Mouse (Mus musculus) layer of hippocampus, adult 9-11 months (tissue): ENCODE measurements around the gene Trim39.
A peak's percentile ranks its signal among the peaks of the same experiment; 100 is the strongest.

Source experiments
- DNase-seq: peaks from one replicate; pipeline ENCODE4 v3.0.0; 2022

Trim39 gene

GRCm38 (mm10) chr17:36271586-36272256 is at the start of gene Trim39:
TSS of gene Trim39 (minus strand) at chr17:36272247.
- peak; percentile 83 for DNase-seq

GRCm38 (mm10) chr17:36315689-36316253 is 43.7 kb upstream of the Trim39 start:
- DNase-seq, result peak; percentile 17

- peak; percentile 81 for DNase-seq
These were observed 43.1 kb upstream of the Trim39 start for GRCm38 (mm10) chr17:36315041-36315688.

GRCm38 (mm10) chr17:36314511-36314910 is 42.5 kb upstream of the Trim39 start:
- DNase-seq, result peak; percentile 6

- no peak for DNase-seq
These were observed 37.2 kb upstream of the Trim39 start for GRCm38 (mm10) chr17:36309293-36309692.

GRCm38 (mm10) chr17:36308855-36309254 is 36.8 kb upstream of the Trim39 start:
- DNase-seq, result peak; percentile 73

GRCm38 (mm10) chr17:36286390-36286789 is 14.3 kb upstream of the Trim39 start, which contains the start of gene H2-M10.2:
TSS of gene H2-M10.2 (minus strand) at chr17:36286490.
- no peak for DNase-seq

- no peak for DNase-seq
These were observed 9.6 kb upstream of the Trim39 start for GRCm38 (mm10) chr17:36281521-36282245.

GRCm38 (mm10) chr17:36274776-36275175 is 2.7 kb upstream of the Trim39 start:
- DNase-seq, result no peak

GRCm38 (mm10) chr17:36273796-36274195 is 1.7 kb upstream of the Trim39 start:
- DNase-seq, result no peak

GRCm38 (mm10) chr17:36272643-36273366 is 758 bp upstream of the Trim39 start:
- peak; percentile 12 for DNase-seq

- peak; percentile 89 for DNase-seq
These were observed 976 bp downstream of the Trim39 start for GRCm38 (mm10) chr17:36270956-36271585.

- DNase-seq, result no peak
These were observed 6.2 kb downstream of the Trim39 start for GRCm38 (mm10) chr17:36265834-36266233.

GRCm38 (mm10) chr17:36264273-36264925 is 7.6 kb downstream of the Trim39 start:
- DNase-seq, result no peak

GRCm38 (mm10) chr17:36261511-36262166 is 10.4 kb downstream of the Trim39 start:
- DNase-seq, result no peak

GRCm38 (mm10) chr17:36257969-36258368 is 14.1 kb downstream of the Trim39 start, which contains the start of gene Rpp21:
TSS of gene Rpp21 (minus strand) at chr17:36258069.
- DNase-seq, result no peak

GRCm38 (mm10) chr17:36257241-36257947 is 14.7 kb downstream of the Trim39 start:
- peak; percentile 82 for DNase-seq

- no peak for DNase-seq
These were observed 18.9 kb downstream of the Trim39 start for GRCm38 (mm10) chr17:36253087-36253600.

GRCm38 (mm10) chr17:36252250-36252876 is 19.7 kb downstream of the Trim39 start:
- no peak for DNase-seq

GRCm38 (mm10) chr17:36248886-36249285 is 23.2 kb downstream of the Trim39 start:
- no peak for DNase-seq
